Mouse (Mus musculus) adrenal gland, postnatal 14 days (tissue): Measurements from ENCODE around the gene Cdca4. TPM values are rescaled to one million over a fixed set of nuclear protein-coding genes. Genes with fewer than 3 reads are reported as not detected.

ENCODE experiments used
- DNase-seq: peaks from one replicate; pipeline ENCODE4 v3.0.0; 2021; ENCODE audit warnings: mixed read lengths
- long read RNA-seq, 2 experiments: library from polyadenylated mRNA; stranded (forward); transcript quantifications; one replicate each; pipeline ENCODE4 v2.0.0; 2021
- total RNA-seq: library from RNA; stranded (reverse); gene quantifications from 2 replicates; pipeline ENCODE4 v1.2.3, GENCODE M21; 2021

The Cdca4 gene
- total RNA-seq = 19.9 and 21.4 TPM in 2 replicates
- long read RNA-seq, experiment 1, transcript Cdca4-201 (2 exons, 2,425 nt) = minor isoform, 7 of 28 reads
- long read RNA-seq, experiment 1, transcript Cdca4-202 (2 exons, 1,994 nt) = major isoform, 14 of 28 reads
- long read RNA-seq, experiment 1, partial matches to known transcripts = 0 of 28 reads
- long read RNA-seq, experiment 1, other reads (novel, unspliced or antisense) = 7 of 28 reads
- long read RNA-seq, experiment 2, transcript Cdca4-202 (2 exons, 1,994 nt) = major isoform, 10 of 13 reads
- long read RNA-seq, experiment 2, partial matches to known transcripts = 0 of 13 reads
- long read RNA-seq, experiment 2, other reads (novel, unspliced or antisense) = 2 of 13 reads

- DNase-seq = peak; percentile 99
These were observed at the start of gene Cdca4 for GRCm38 (mm10) chr12:112829244-112829864. Gene Cdca4 (minus strand): TSS chr12:112829423.

- peak; percentile 52 for DNase-seq
These were observed 48.4 kb upstream of the Cdca4 start for GRCm38 (mm10) chr12:112877607-112878020.

GRCm38 (mm10) chr12:112877073-112877576 lies 47.9 kb upstream of the Cdca4 start:
- DNase-seq = no peak

- peak; percentile 71 for DNase-seq
These were observed 47.3 kb upstream of the Cdca4 start for GRCm38 (mm10) chr12:112876332-112877072.

GRCm38 (mm10) chr12:112875225-112876013 lies 46.2 kb upstream of the Cdca4 start:
- peak; percentile 96 for DNase-seq

GRCm38 (mm10) chr12:112874199-112874598 lies 45.0 kb upstream of the Cdca4 start:
- DNase-seq = no peak

- peak; percentile 88 for DNase-seq
These were observed 44.4 kb upstream of the Cdca4 start for GRCm38 (mm10) chr12:112873452-112874190.

- DNase-seq = peak; percentile 5
These were observed 43.8 kb upstream of the Cdca4 start for GRCm38 (mm10) chr12:112872991-112873390.

GRCm38 (mm10) chr12:112871272-112871671 lies 42.0 kb upstream of the Cdca4 start:
- DNase-seq = no peak

GRCm38 (mm10) chr12:112870775-112871174 lies 41.6 kb upstream of the Cdca4 start:
- no peak for DNase-seq

GRCm38 (mm10) chr12:112869783-112870204 lies 40.6 kb upstream of the Cdca4 start:
- peak; percentile 41 for DNase-seq

- DNase-seq = peak; percentile 45
These were observed 39.2 kb upstream of the Cdca4 start, which contains the start of gene Gpr132 for GRCm38 (mm10) chr12:112868178-112869087. Gene Gpr132 (minus strand): TSS chr12:112868228.

- no peak for DNase-seq
These were observed 38.0 kb upstream of the Cdca4 start for GRCm38 (mm10) chr12:112867106-112867674.

GRCm38 (mm10) chr12:112866467-112867080 lies 37.4 kb upstream of the Cdca4 start:
- DNase-seq = peak; percentile 62

- peak; percentile 5 for DNase-seq
These were observed 35.6 kb upstream of the Cdca4 start for GRCm38 (mm10) chr12:112864804-112865203.

- DNase-seq = peak; percentile 18
These were observed 32.7 kb upstream of the Cdca4 start for GRCm38 (mm10) chr12:112861911-112862321.

GRCm38 (mm10) chr12:112860765-112861164 lies 31.5 kb upstream of the Cdca4 start:
- DNase-seq = peak; percentile 9

GRCm38 (mm10) chr12:112859930-112860329 lies 30.7 kb upstream of the Cdca4 start:
- peak; percentile 16 for DNase-seq
